Mouse (Mus musculus) heart, embryonic 15.5 days (tissue): ENCODE measurements around the gene Chmp2a. TPM values are rescaled to one million over a fixed set of nuclear protein-coding genes. Genes with fewer than 3 reads are reported as not detected.

Experiments
- ATAC-seq: fragments of 200-750 bp; cut with Nextera tagmentation; replicated peaks from 2 replicates; pipeline ENCODE4 v1.8.0; 2017; ENCODE audit warnings: low read depth, moderate TSS enrichment; ENCODE audit not compliant: insufficient number of reproducible peaks, insufficient read depth, low FRiP score
- H3K27ac ChIP-seq: fragments of 300-500 bp; sonication (generic); 2 replicates; pipeline ENCODE4 v1.5.1; 2015; ENCODE audit warnings: mild to moderate bottlenecking, inconsistent platforms
- H3K27me3 ChIP-seq: fragments of 300-500 bp; sonication (generic); 2 replicates; pipeline ENCODE4 v1.6.1; 2015; ENCODE audit warnings: inconsistent platforms
- H3K36me3 ChIP-seq: fragments of 300-500 bp; sonication (generic); 2 replicates; pipeline ENCODE4 v1.6.1; 2015; ENCODE audit warnings: mild to moderate bottlenecking, inconsistent platforms
- H3K4me1 ChIP-seq: fragments of 300-500 bp; sonication (generic); replicated peaks from 2 replicates; pipeline ENCODE4 v1.6.1; 2015; ENCODE audit warnings: inconsistent platforms
- H3K4me2 ChIP-seq: fragments of 300-500 bp; sonication (generic); 2 replicates; pipeline ENCODE4 v1.6.1; 2015; ENCODE audit warnings: inconsistent platforms, mild to moderate bottlenecking, moderate library complexity
- H3K4me3 ChIP-seq: fragments of 300-500 bp; sonication (generic); 2 replicates; pipeline ENCODE4 v1.5.1; 2015; ENCODE audit warnings: mild to moderate bottlenecking, inconsistent platforms
- H3K9ac ChIP-seq: fragments of 300-500 bp; sonication (generic); 2 replicates; pipeline ENCODE4 v1.6.1; 2015; ENCODE audit warnings: mild to moderate bottlenecking, inconsistent platforms
- H3K9me3 ChIP-seq: fragments of 300-500 bp; sonication (generic); replicated peaks from 2 replicates; pipeline ENCODE4 v1.6.1; 2016; ENCODE audit warnings: inconsistent platforms
- WGBS: fragments of 180-500 bp; shearing (Covaris S2); methylation state at CpG from one replicate; pipeline ENCODE4 v1.1.7; 2015; ENCODE audit warnings: mixed read lengths; 5-methylcytosine and 5-hydroxymethylcytosine counted together
- polyA plus RNA-seq: library from polyadenylated mRNA; unstranded; fragments of >200 nt; fragmentation: Nextera tagmentation; extraction: Ambion mirVana; gene quantifications from 2 replicates; pipeline ENCODE4 v1.2.1, GENCODE M21; 2015

Gene Chmp2a
- polyA plus RNA-seq, 1 experiment from 2014 or later: 133 TPM

DNA sequence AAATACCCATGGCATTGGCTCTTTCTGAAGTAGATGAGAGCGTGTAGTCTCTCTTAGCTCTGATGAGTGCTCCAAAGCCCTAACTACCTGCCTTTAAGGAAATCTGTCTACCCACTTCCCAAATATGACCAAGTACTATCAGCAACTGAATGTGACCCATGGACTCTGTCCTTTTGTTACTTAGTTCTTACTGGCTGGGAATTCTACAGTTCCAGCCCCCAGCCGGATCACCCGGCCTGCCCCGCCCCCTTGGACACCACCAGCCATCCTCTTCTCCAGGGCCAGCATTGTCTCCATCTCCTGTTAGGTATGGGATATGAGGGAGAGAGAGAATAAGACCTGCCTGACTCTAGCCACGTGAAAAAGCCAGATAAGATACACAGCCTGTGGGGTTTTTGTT lies 36.6 kb downstream of the Chmp2a start, which contains the start of gene Slc27a5:
Slc27a5 (minus strand) TSS at position 140 of the 400 bp plus-strand sequence.
- no peak for ATAC-seq
- H3K4me3 ChIP-seq: no peak within 1 kb of the TSS
- no peak within 1 kb of the TSS for H3K27ac ChIP-seq
- no peaks in the 10 kb centered on the region for H3K36me3 ChIP-seq
- no peaks in the 10 kb centered on the region for H3K4me1 ChIP-seq
- H3K9ac ChIP-seq: no peak within 1 kb of the TSS
- no peaks in the 10 kb centered on the region for H3K9me3 ChIP-seq
- 64% methylated on average over 5 of the region's 5 CpGs for WGBS
- no peak within 1 kb of the TSS for H3K4me2 ChIP-seq
- H3K27me3 ChIP-seq: no peaks in the 10 kb centered on the region

DNA sequence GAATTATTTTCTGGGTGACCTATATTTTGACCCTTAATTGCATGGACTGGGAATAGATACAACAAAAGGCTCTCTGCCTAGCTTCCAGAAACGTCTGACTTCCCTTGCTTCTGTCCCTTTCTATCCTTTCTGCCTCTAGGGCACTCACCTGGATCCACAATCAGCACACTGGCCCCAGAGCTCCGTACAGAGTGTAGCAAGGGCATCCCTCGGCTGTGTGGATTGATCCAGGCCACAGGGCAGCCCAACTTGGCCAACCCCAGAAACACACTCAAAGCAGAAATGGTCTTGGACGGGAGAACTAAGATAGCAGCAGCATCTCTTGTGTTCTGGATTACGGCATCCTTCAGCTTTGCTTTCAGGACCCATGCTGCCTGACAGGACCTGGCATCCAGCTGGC lies 37.4 kb downstream of the Chmp2a start:
- WGBS: 63% methylated on average over 5 of the region's 5 CpGs
- Histone ChIP-seq H3K27ac (no peak overlapping the region), H3K27me3 (no peaks in the 10 kb centered on the region), H3K9me3 (no peaks in the 10 kb centered on the region), H3K36me3 (no peaks in the 10 kb centered on the region), H3K4me2 (no peak overlapping the region), H3K4me1 (no peaks in the 10 kb centered on the region), H3K9ac (no peak overlapping the region), H3K4me3 (no peak overlapping the region)
- no peak for ATAC-seq

DNA sequence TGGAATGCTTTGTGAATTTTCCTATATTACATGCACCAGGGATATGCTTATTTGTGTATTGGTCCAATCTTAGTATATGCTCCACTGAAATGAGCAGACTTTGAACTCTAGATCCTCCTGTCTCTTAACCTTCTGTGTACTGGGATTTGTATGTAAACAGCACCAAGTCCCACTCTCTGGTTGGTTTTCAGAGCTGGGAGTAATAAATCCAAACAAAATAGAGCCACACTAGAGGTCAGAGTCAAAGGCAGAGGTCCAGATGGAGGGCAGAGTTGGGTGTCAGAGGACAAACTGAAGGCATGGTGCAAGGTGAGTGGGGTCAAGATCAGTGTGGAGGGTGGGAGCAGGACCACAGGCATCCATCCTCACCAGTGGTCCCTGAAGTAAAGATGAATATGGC lies 38.7 kb downstream of the Chmp2a start:
- Histone ChIP-seq H3K4me3 (no peak overlapping the region), H3K9ac (no peak overlapping the region), H3K27me3 (0 out of 2 replicates have a peak, but pooled peaks cover 5% of the 10 kb centered on the region), H3K4me2 (no peak overlapping the region), H3K27ac (no peak overlapping the region), H3K9me3 (no peaks in the 10 kb centered on the region), H3K4me1 (no peaks in the 10 kb centered on the region), H3K36me3 (no peaks in the 10 kb centered on the region)
- no peak for ATAC-seq

- Histone ChIP-seq H3K4me2 (no peak overlapping the region), H3K27ac (no peak overlapping the region), H3K4me3 (no peak overlapping the region), H3K27me3 (0 out of 2 replicates have a peak, but pooled peaks cover 6% of the 10 kb centered on the region), H3K9me3 (no peaks in the 10 kb centered on the region), H3K4me1 (no peaks in the 10 kb centered on the region), H3K36me3 (no peaks in the 10 kb centered on the region), H3K9ac (no peak overlapping the region)
- 80% methylated on average over 10 of the region's 10 CpGs for WGBS
- ATAC-seq: no peak
Measured at GRCm38 (mm10) chr7:12993148-12993547, 41.5 kb downstream of the Chmp2a start.

DNA sequence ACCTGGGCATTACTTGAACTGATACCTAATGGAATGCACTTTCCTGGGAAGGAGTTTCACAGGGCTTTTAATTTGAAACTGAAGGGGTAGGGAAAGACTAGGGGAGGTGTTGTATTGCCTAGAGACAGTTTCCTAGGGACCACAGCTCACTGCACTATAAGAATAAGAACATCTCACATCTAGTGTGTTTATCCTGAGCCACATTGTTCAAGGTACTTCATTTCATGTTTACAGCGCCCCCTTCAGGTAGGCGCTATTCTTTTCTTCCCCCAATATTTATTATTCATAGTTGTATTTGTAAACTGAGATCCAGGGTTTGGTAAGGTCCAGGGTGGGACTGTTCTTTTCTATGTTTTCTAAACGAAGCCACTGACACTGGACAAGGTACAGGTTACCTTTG lies 42.4 kb downstream of the Chmp2a start:
- no peaks in the 10 kb centered on the region for H3K4me1 ChIP-seq
- 2% methylated on average over 3 of the region's 3 CpGs for WGBS
- H3K27me3 ChIP-seq: 0 out of 2 replicates have a peak, but pooled peaks cover 6% of the 10 kb centered on the region
- H3K9me3 ChIP-seq: no peaks in the 10 kb centered on the region
- H3K4me2 ChIP-seq: no peak overlapping the region
- H3K36me3 ChIP-seq: no peaks in the 10 kb centered on the region
- no peak for ATAC-seq
- no peak overlapping the region for H3K27ac ChIP-seq
- H3K4me3 ChIP-seq: no peak overlapping the region
- H3K9ac ChIP-seq: no peak overlapping the region

DNA sequence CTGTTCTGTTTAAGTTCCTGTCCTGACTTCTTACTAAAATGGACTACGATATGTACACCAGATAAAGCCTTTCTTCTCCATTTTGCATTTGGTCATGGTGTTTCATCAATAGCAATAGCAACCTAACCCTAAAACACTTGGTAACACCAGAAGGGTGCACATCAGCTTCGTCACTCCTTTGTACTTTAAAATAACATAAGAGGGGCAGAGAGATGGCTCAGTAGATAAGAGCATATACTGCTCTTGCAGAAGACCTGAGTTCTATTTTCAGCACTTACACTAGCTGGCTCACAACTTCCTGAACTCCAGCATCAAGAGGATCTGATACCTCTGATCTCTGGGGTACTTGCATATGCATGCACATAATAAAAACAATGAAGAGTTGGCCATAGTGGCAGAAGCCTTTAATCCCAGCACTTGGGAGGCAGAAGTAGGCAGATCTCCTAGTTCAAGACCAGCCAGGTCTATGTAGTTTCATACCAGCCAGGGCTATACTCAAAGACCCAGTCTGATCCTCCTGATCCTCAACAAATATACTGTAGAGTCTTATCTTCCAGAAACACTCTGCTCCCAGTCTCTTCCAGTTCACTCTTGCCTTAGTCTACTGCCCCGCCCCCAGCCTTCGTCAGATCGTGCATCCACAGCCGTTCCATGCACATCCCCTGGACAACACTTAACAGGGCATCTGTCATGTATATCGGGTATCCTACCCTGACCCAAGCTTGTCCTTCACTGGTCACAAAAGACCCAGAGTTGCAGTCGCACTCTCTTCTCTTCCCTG lies 47.0 kb downstream of the Chmp2a start:
- WGBS: 76% methylated on average over 8 of the region's 8 CpGs
- Histone ChIP-seq H3K36me3 (no peaks in the 10 kb centered on the region), H3K4me1 (no peaks in the 10 kb centered on the region), H3K9ac (no peak overlapping the region), H3K4me3 (no peak overlapping the region), H3K27ac (no peak overlapping the region), H3K9me3 (no peaks in the 10 kb centered on the region), H3K4me2 (no peak overlapping the region), H3K27me3 (0 out of 2 replicates have a peak, but pooled peaks cover 6% of the 10 kb centered on the region)
- ATAC-seq: no peak

- WGBS: 81% methylated on average over 8 of the region's 8 CpGs
Measured at GRCm38 (mm10) chr7:12986906-12987305, 47.7 kb downstream of the Chmp2a start.

DNA sequence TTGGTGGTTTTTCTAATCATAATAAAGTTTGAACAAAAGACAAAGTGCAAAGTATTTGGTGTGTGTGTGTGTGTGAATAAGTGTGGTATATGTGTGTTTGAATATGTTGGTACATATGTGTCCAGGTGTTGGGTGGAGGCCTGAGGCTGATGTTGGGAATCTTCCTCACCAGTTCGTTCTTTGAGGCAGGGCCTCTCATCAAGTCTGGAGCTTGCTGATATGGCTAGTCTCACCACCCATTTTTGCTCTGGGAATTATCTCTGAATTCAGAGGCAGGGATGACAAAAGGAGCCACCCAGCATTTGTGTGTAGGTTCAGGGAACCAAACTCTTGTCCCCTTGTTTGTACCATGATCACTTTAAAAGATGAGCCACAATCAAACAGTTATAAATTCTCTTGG lies 48.9 kb downstream of the Chmp2a start:
- no peak overlapping the region for H3K4me2 ChIP-seq
- H3K9me3 ChIP-seq: no peaks in the 10 kb centered on the region
- 63% methylated on average over 1 of the region's 1 CpGs for WGBS
- H3K36me3 ChIP-seq: no peaks in the 10 kb centered on the region
- ATAC-seq: no peak
- H3K27ac ChIP-seq: no peak overlapping the region
- no peaks in the 10 kb centered on the region for H3K27me3 ChIP-seq
- no peak overlapping the region for H3K9ac ChIP-seq
- no peaks in the 10 kb centered on the region for H3K4me1 ChIP-seq
- H3K4me3 ChIP-seq: no peak overlapping the region

More at GRCm38 (mm10) chr7:12986906-12987305, 47.7 kb downstream of the Chmp2a start:
- ATAC-seq: no peak
- no peaks in the 10 kb centered on the region for H3K36me3 ChIP-seq
- 0 out of 2 replicates have a peak, but pooled peaks cover 6% of the 10 kb centered on the region for H3K27me3 ChIP-seq
- no peak overlapping the region for H3K4me2 ChIP-seq
- no peaks in the 10 kb centered on the region for H3K4me1 ChIP-seq
- no peak overlapping the region for H3K4me3 ChIP-seq
- no peaks in the 10 kb centered on the region for H3K9me3 ChIP-seq
- H3K27ac ChIP-seq: no peak overlapping the region
- H3K9ac ChIP-seq: no peak overlapping the region

Other genes starting within 250 kb of the Chmp2a start
- gene Zscan18, start 231.2 kb downstream of the Chmp2a start, polyA plus RNA-seq: 4.7 and 5.9 TPM in 2 replicates
- gene Zfp329, start 215.9 kb downstream of the Chmp2a start, polyA plus RNA-seq: 9.6 and 10.2 TPM in 2 replicates
- gene Zfp110, start 200.0 kb downstream of the Chmp2a start, polyA plus RNA-seq: 22.1 and 22.9 TPM in 2 replicates
- gene Zfp128, start 153.6 kb downstream of the Chmp2a start, polyA plus RNA-seq: 2.9 and 3.3 TPM in 2 replicates
- 9.5 and 11.2 TPM in 2 replicates for gene Zscan22, start 137.0 kb downstream of the Chmp2a start, polyA plus RNA-seq
- 453 and 535 TPM in 2 replicates for gene Rps5, start 112.5 kb downstream of the Chmp2a start, polyA plus RNA-seq
- gene Rnf225, start 107.4 kb downstream of the Chmp2a start, polyA plus RNA-seq: 0.47 and 0.49 TPM in 2 replicates
- gene Zfp324, start 69.0 kb downstream of the Chmp2a start, polyA plus RNA-seq: 5.2 and 7.5 TPM in 2 replicates
- gene Zfp446, start 57.0 kb downstream of the Chmp2a start, polyA plus RNA-seq: 5.0 and 6.4 TPM in 2 replicates
- 0.14 TPM in 1 of 2 replicates, not detected in the other for gene Slc27a5, start 36.6 kb downstream of the Chmp2a start, polyA plus RNA-seq
- gene Trim28, start 35.7 kb downstream of the Chmp2a start, polyA plus RNA-seq: 116 and 173 TPM in 2 replicates
- 12.2 and 18.0 TPM in 2 replicates for gene Zbtb45, start 24.8 kb downstream of the Chmp2a start, polyA plus RNA-seq
- gene Ube2m, start 3.5 kb upstream of the Chmp2a start, polyA plus RNA-seq: 107 and 130 TPM in 2 replicates
- 1.5 and 2.1 TPM in 2 replicates for gene Mzf1, start 20.0 kb upstream of the Chmp2a start, polyA plus RNA-seq
- gene Vmn1r85, start 60.4 kb upstream of the Chmp2a start, polyA plus RNA-seq: not detected in 2 replicates
- not detected in 2 replicates for gene Vmn1r86, start 85.1 kb upstream of the Chmp2a start, polyA plus RNA-seq
- not detected in 2 replicates for gene Vmn1r87, start 105.3 kb upstream of the Chmp2a start, polyA plus RNA-seq
- not detected in 2 replicates for gene Vmn1r88, start 124.8 kb upstream of the Chmp2a start, polyA plus RNA-seq
- gene Vmn1r89, start 178.2 kb upstream of the Chmp2a start, polyA plus RNA-seq: not detected in 2 replicates
- 47.8 and 57.2 TPM in 2 replicates for gene Lig1, start 242.5 kb upstream of the Chmp2a start, polyA plus RNA-seq
- 6.1 and 6.4 TPM in 2 replicates for gene Zswim9, start 243.9 kb upstream of the Chmp2a start, polyA plus RNA-seq